Mouse (Mus musculus) lung, postnatal 0 days (tissue): Measurements from ENCODE around the gene Pnpla2. TPM values are rescaled to one million over a fixed set of nuclear protein-coding genes. Genes with fewer than 3 reads are reported as not detected.
A peak's percentile ranks its signal among the peaks of the same experiment; 100 is the strongest.

ENCODE experiments used
- ATAC-seq: fragments of 200-750 bp; cut with Nextera tagmentation; 2 replicates; pipeline ENCODE4 v1.8.0; 2017; ENCODE audit warnings: moderate library complexity
- DNase-seq: peaks from one replicate; pipeline ENCODE4 v3.0.0-alpha.2; 2016; ENCODE audit warnings: low spot score
- H3K27ac ChIP-seq: fragments of 300-500 bp; sonication (generic); 2 replicates; pipeline ENCODE4 v1.5.1; 2014; ENCODE audit warnings: antibody characterized with exemption, mild to moderate bottlenecking, low read length, mixed read lengths
- H3K27me3 ChIP-seq: fragments of 300-500 bp; sonication (generic); replicated peaks from 2 replicates; pipeline ENCODE4 v1.6.1; 2014; ENCODE audit warnings: low read length, mixed read lengths; ENCODE audit not compliant: insufficient read depth
- H3K36me3 ChIP-seq: fragments of 300-500 bp; sonication (generic); 2 replicates; pipeline ENCODE4 v1.6.1; 2014; ENCODE audit warnings: low read length, mixed read lengths; ENCODE audit not compliant: insufficient read depth
- H3K4me1 ChIP-seq: fragments of 300-500 bp; sonication (generic); 2 replicates; pipeline ENCODE4 v1.6.1; 2014; ENCODE audit warnings: antibody characterized with exemption, low read depth, low read length, mixed read lengths; ENCODE audit not compliant: insufficient read depth
- H3K4me2 ChIP-seq: fragments of 300-500 bp; sonication (generic); replicated peaks from 2 replicates; pipeline ENCODE4 v1.6.1; 2014; ENCODE audit warnings: low read depth, mild to moderate bottlenecking, low read length, moderate library complexity, mixed read lengths
- H3K4me3 ChIP-seq: fragments of 300-500 bp; sonication (generic); 2 replicates; pipeline ENCODE4 v1.5.1; 2014; ENCODE audit warnings: low read depth, low read length
- H3K9ac ChIP-seq: fragments of 300-500 bp; sonication (generic); replicated peaks from 2 replicates; pipeline ENCODE4 v1.6.1; 2014; ENCODE audit warnings: low read depth, mild to moderate bottlenecking
- H3K9me3 ChIP-seq: fragments of 300-500 bp; sonication (generic); 2 replicates; pipeline ENCODE4 v1.6.1; 2016; ENCODE audit warnings: low read length, mixed read lengths
- CTCF ChIP-seq: IDR thresholded peaks from 2 replicates; pipeline ENCODE4 v1.5.1; 2016; ENCODE audit warnings: antibody characterized with exemption, mild to moderate bottlenecking
- EP300 ChIP-seq: IDR thresholded peaks from 2 replicates; pipeline ENCODE4 v1.6.1; 2016; ENCODE audit warnings: antibody characterized with exemption, mild to moderate bottlenecking, control low read depth
- WGBS: fragments of 180-500 bp; shearing (Covaris S2); extraction: QIAGEN DNeasy Blood & Tissue Kit; methylation state at CpG from one replicate; pipeline ENCODE4 v1.1.7; 2014; 5-methylcytosine and 5-hydroxymethylcytosine counted together
- polyA plus RNA-seq: library from polyadenylated mRNA; unstranded; fragments of >200 nt; fragmentation: Nextera tagmentation; extraction: Ambion mirVana; gene quantifications from 2 replicates; pipeline ENCODE4 v1.2.1, GENCODE M21; 2015

The Pnpla2 gene
- polyA plus RNA-seq, 1 experiment from 2014 or later: 116 TPM

DNA sequence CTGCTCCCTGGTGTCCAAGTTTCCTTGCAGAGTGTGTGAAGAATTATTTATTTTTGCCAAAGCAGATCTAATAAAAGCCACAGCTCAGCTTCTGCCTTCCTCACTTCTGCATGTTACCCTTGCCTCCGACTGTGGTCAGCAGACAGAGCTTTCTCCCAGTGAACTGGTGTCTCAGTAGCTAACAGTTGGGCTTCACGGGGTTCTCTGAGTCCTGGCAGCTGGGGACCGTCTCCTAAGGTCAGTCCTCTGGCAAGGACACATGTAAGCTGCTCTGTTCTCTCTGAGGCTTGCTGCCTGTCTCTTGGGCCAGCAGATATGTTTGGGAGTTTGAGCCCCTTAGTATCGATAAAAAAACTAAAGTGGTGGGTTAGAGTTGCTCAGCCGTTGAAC, 5.0 kb downstream of the Pnpla2 start:
- ATAC-seq (no peak), DNase-seq (peak; percentile 20)
- Histone ChIP-seq H3K27me3 (no peaks in the 10 kb centered on the region; the same call in 1 of the 2 replicates), H3K9ac (no peak overlapping the region), H3K36me3 (peaks cover 22% of the 10 kb centered on the region), H3K27ac (0 out of 2 replicates have a peak overlapping the region, but pooled peaks have one; percentile 4), H3K4me3 (no peak overlapping the region), H3K4me1 (peaks cover 40% of the 10 kb centered on the region), H3K4me2 (no peak overlapping the region), H3K9me3 (no peaks in the 10 kb centered on the region)
- WGBS: 42% methylated on average over 5 of the region's 5 CpGs
- TF ChIP-seq EP300 (no peak), CTCF (no peak)

DNA sequence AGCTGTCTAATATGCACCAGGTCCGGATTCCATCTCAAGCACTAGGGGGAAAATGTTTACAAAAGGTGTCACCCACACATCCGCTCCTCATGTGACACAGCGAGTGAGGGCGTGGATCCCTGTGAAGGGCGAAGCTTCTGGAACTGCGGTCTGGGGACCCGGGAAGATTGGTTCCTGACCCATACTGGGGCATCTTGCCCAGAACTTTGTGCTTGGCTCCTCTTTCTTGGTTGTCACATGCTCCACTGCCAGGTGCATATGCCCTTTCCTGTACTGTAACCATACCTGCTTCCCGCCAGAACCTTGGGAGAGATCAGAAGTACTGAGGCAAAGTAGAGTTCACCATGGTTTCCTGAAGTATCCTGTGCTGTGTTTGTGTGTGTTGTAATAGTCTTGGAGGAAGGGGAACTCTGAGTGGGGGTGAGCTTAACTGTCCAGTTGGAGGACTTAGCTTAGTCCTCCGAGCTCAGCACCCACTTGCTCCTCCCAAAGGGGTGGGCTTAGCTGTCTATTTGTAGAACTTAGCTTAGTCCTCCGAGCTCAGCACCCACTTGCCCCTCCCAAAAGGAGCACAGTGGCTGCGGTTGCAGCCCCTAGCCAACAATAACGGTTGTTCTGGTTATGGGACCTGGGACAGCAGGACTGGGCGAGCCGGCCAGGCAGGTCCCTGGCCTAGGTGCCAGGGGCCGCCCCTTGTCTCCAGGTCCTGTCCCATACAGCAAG, 5.6 kb downstream of the Pnpla2 start, which contains the start of gene Cracr2b:
Gene Cracr2b, plus strand, starts transcription at position 704 of the 723 bp plus-strand sequence.
- H3K4me2 ChIP-seq: peak within 1 kb of the TSS; percentile 89
- WGBS: 31% methylated on average over 15 of the region's 15 CpGs
- H3K36me3 ChIP-seq: peaks cover 22% of the 10 kb centered on the region
- 0 out of 2 replicates have a peak, but pooled peaks have one; percentile 2 for TF ChIP-seq CTCF
- no peak for TF ChIP-seq EP300
- H3K9me3 ChIP-seq: no peaks in the 10 kb centered on the region
- peak within 1 kb of the TSS; percentile 89 for H3K27ac ChIP-seq
- peak; percentile 82 for DNase-seq
- peak; percentile 24 for ATAC-seq
- H3K4me1 ChIP-seq: peaks cover 41% of the 10 kb centered on the region
- H3K9ac ChIP-seq: peak within 1 kb of the TSS; percentile 65
- H3K27me3 ChIP-seq: no peaks in the 10 kb centered on the region; the same call in 1 of the 2 replicates
- peak within 1 kb of the TSS; percentile 55 for H3K4me3 ChIP-seq

DNA sequence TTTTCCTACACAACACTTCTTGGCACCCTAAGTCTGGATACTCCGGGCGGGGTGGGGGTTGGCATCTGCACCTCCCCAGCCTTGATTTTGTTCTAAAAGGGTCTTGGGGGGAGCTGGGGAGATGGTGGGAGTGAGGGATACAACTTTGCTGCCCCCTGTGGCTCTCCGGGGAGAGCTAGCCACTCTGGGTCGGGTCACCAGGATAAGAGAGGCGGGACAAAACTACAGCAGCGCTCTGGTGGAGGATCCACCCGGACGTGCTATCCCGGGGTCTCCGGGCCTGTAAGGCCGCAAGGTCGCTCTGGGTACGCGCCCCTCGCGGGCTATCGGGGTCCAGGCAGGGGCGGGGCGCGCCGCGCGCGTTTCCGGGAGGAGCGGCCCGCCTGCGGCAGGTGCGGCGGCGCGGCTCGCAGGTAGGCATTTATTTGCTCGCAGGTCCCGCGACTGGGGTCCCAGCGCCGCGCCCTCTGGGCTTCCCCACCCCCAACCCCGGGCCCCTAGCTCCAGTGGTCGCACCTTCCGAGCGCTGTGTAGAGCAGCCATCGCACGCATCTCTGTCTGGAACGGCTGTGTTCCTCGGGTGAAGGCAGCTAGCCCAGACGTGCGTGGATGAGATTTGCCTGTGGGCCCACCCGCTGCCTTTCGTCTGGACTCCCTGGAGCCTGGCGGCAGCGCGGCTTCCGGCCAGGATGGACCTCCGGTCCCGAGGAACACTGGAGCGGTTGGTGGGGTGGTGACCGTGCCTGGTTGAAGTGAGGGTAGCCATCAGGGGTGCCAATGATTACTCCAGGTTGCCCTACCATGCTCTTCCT, 6.7 kb downstream of the Pnpla2 start:
- Histone ChIP-seq H3K27ac (peak overlapping the region; percentile 89), H3K9ac (peak overlapping the region; percentile 65), H3K36me3 (peaks cover 22% of the 10 kb centered on the region), H3K4me3 (peak overlapping the region; percentile 55), H3K9me3 (no peaks in the 10 kb centered on the region), H3K4me1 (peaks cover 37% of the 10 kb centered on the region), H3K4me2 (peak overlapping the region; percentile 89), H3K27me3 (no peaks in the 10 kb centered on the region; the same call in 1 of the 2 replicates)
- ATAC-seq: peak; percentile 12
- WGBS: 2% methylated on average over 36 of the region's 59 CpGs
- peak; percentile 69 for DNase-seq
- TF ChIP-seq EP300 (no peak), CTCF (peak; percentile 47)

DNA sequence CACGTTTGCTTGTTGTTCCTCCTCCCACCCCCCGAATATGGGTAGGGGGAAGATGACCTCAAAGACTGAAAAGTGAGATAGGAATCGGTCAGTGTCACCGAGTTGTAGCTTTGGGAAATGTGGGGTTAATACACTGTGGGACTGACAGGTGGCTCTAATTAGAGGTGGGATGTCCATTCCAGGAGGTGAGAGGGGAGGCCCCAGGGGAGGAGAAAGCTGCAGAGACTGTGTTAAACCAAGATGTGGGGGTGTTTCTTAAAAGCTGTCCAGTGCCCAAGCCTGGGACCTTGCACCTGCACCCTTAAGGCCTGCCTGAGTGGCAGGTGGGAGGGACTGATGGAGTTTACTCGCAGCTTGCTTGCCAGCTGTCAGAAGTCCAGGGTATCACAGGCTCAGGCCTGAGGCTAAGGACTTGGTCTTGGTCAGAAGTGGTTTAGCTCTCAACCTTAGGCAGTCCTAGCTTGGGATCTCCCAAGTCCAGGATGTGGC, 7.4 kb downstream of the Pnpla2 start:
- TF ChIP-seq EP300: no peak
- TF ChIP-seq CTCF: no peak
- Histone ChIP-seq H3K4me3 (peak overlapping the region; percentile 55), H3K27me3 (no peaks in the 10 kb centered on the region; the same call in 1 of the 2 replicates), H3K36me3 (peaks cover 21% of the 10 kb centered on the region), H3K4me2 (peak overlapping the region; percentile 89), H3K4me1 (peaks cover 38% of the 10 kb centered on the region), H3K9ac (peak overlapping the region; percentile 65), H3K9me3 (no peaks in the 10 kb centered on the region), H3K27ac (peak overlapping the region; percentile 89)
- ATAC-seq: peak; percentile 13
- peak; percentile 86 for DNase-seq
- 14% methylated on average over 5 of the region's 5 CpGs for WGBS

DNA sequence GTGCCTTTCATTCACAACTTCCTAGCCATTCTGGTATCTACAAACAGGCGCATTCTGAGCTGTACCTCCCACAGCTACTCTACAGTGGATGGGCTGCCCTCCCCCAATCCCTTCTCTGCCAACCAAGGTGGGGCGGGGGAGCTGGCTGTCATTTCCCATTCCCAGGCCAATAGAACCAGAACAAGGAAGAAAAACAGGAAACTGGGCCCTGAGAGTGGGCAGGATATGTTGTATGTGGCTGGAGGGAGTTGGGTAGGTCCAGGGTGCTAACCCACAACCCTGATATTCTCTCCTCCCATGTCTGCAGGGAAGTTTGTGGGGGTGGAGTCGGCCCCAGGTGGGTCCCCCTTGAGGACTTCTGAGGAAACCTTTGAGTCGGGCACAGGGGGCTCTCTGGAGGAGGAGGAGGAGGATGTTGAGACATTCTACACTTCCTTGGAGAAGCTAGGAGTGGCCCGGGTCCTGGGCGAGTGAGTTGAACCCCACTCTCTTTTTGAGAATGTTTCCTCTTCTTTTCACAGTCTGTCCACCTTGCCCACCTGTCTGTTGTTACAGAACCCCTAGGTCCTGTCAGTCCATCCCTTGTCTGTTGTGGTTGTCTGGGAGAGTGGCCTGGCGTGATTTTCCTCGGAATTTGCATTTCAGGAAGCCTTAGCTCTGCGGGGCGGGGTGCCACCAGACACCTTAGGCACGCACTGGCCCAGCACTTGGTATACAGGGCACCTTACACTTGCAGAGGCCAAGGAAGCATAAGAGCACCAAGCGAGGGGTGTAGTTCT, 9.0 kb downstream of the Pnpla2 start:
- no peak for TF ChIP-seq CTCF
- TF ChIP-seq EP300: peak; percentile 85
- Histone ChIP-seq H3K4me3 (peak overlapping the region; percentile 28), H3K27me3 (no peaks in the 10 kb centered on the region; the same call in 1 of the 2 replicates), H3K36me3 (peaks cover 7% of the 10 kb centered on the region; the same call in 1 of the 2 replicates), H3K27ac (peak overlapping the region; percentile 89), H3K9ac (peak overlapping the region; percentile 46), H3K4me2 (peak overlapping the region; percentile 54), H3K4me1 (peaks cover 49% of the 10 kb centered on the region), H3K9me3 (no peaks in the 10 kb centered on the region)
- ATAC-seq: peak; percentile 5
- DNase-seq: peak; percentile 83
- 23% methylated on average over 12 of the region's 12 CpGs for WGBS
